Mouse (Mus musculus) erythroid progenitor cell, adult 5-6 weeks (primary cell): ENCODE measurements around the gene Zfp148. TPM values are rescaled to one million over a fixed set of nuclear protein-coding genes. Genes with fewer than 3 reads are reported as not detected.

Experiments used
- ATAC-seq: replicated peaks from 2 replicates; pipeline ENCODE4 v1.8.0; 2016; ENCODE audit warnings: moderate number of reproducible peaks, mild to moderate bottlenecking, moderate TSS enrichment, inconsistent platforms; ENCODE audit not compliant: poor library complexity, low FRiP score, severe bottlenecking
- total RNA-seq, 2 experiments: library from RNA; stranded (forward) in 1 of 2; stranded (reverse) in 1 of 2; fragments of 150-400 nt in 1 of 2; fragments of 186-747, 209-891 nt in 1 of 2; gene quantifications; 2 replicates each; pipeline versions ENCODE4 v1.2.3 to v1.2.4; 2015 to 2017; ENCODE audit warnings: low replicate concordance in 2 of 2

The Zfp148 gene
- total RNA-seq, 2 experiments from 2014 or later: 8.6 to 34.0 TPM

GRCm38 (mm10) chr16:33518236-33518635 lies 137.6 kb downstream of the Zfp148 start:
- no peak for ATAC-seq

GRCm38 (mm10) chr16:33519916-33520568 lies 139.4 kb downstream of the Zfp148 start:
- no peak for ATAC-seq

GRCm38 (mm10) chr16:33522516-33522915 lies 141.9 kb downstream of the Zfp148 start:
- no peak for ATAC-seq

- no peak for ATAC-seq
Measured at GRCm38 (mm10) chr16:33523571-33523970, 142.9 kb downstream of the Zfp148 start.

- ATAC-seq: no peak
Measured at GRCm38 (mm10) chr16:33529502-33530454, 149.1 kb downstream of the Zfp148 start.

- ATAC-seq: no peak
Measured at GRCm38 (mm10) chr16:33531184-33531583, 150.5 kb downstream of the Zfp148 start.

GRCm38 (mm10) chr16:33536456-33536855 lies 155.8 kb downstream of the Zfp148 start:
- no peak for ATAC-seq

GRCm38 (mm10) chr16:33537499-33538225 lies 157.0 kb downstream of the Zfp148 start:
- ATAC-seq: no peak

- no peak for ATAC-seq
Measured at GRCm38 (mm10) chr16:33544346-33544745, 163.7 kb downstream of the Zfp148 start.

- no peak for ATAC-seq
Measured at GRCm38 (mm10) chr16:33545530-33545929, 164.9 kb downstream of the Zfp148 start.

- no peak for ATAC-seq
Measured at GRCm38 (mm10) chr16:33553689-33554342, 173.2 kb downstream of the Zfp148 start.

Other genes starting within 250 kb of the Zfp148 start
- 3.4 and 5.4 TPM in 2 replicates for gene Osbpl11, start 195.8 kb upstream of the Zfp148 start, total RNA-seq (2015; ENCODE audit: low replicate concordance)
- 5.7 and 6.5 TPM in 2 replicates for gene Osbpl11, start 195.8 kb upstream of the Zfp148 start, total RNA-seq (2017; ENCODE audit: low replicate concordance)
- gene Snx4, start 129.4 kb upstream of the Zfp148 start, total RNA-seq (2015; ENCODE audit: low replicate concordance): 12.3 and 23.9 TPM in 2 replicates
- 7.0 and 14.0 TPM in 2 replicates for gene Snx4, start 129.4 kb upstream of the Zfp148 start, total RNA-seq (2017; ENCODE audit: low replicate concordance)
- not detected in 2 replicates for gene Slc12a8, start 136.5 kb downstream of the Zfp148 start, total RNA-seq (2015; ENCODE audit: low replicate concordance)
- not detected in 2 replicates for gene Slc12a8, start 136.5 kb downstream of the Zfp148 start, total RNA-seq (2017; ENCODE audit: low replicate concordance)